Mouse (Mus musculus) C2C12 (cell line): ENCODE measurements around the gene Wwox.

Source experiments
- CTCF ChIP-seq: IDR thresholded peaks from one replicate; pipeline ENCODE4 v1.5.1; 2011; ENCODE audit not compliant: control insufficient read depth, insufficient read depth, insufficient read length
- MYOG ChIP-seq: IDR thresholded peaks from one replicate; pipeline ENCODE4 v1.6.1; 2011; ENCODE audit not compliant: control insufficient read depth, insufficient read length; ENCODE audit errors: extremely low read depth

- no peak for TF ChIP-seq CTCF
- no peak for TF ChIP-seq MYOG
Measured at GRCm38 (mm10) chr8:114908589-114908988, 469.1 kb downstream of the Wwox start.
